Mouse (Mus musculus) CH12.LX (cell line): ENCODE results near the gene Abhd14a. TPM values are rescaled to one million over a fixed set of nuclear protein-coding genes. Genes with fewer than 3 reads are reported as not detected.

Experiments used
- DNase-seq: peaks from one replicate; pipeline ENCODE4 v3.0.0-alpha.2; 2013; ENCODE audit errors: extremely low read depth
- H3K27ac ChIP-seq: 2 replicates; pipeline ENCODE4 v1.5.1; 2012; ENCODE audit warnings: low read depth, mild to moderate bottlenecking, control low read depth, moderate library complexity; ENCODE audit not compliant: insufficient read depth
- H3K27me3 ChIP-seq: replicated peaks from 2 replicates; pipeline ENCODE3; 2012; ENCODE audit warnings: inconsistent platforms
- H3K36me3 ChIP-seq, 2 experiments: replicated peaks in 1 of 2; 2 replicates each; pipeline versions ENCODE3 to v1.6.1; 2012; ENCODE audit warnings: inconsistent platforms in 1 of 2, low read length in 1 of 2, mild to moderate bottlenecking in 1 of 2, mixed read lengths in 1 of 2, moderate library complexity in 1 of 2; ENCODE audit not compliant: control insufficient read depth in 1 of 2, insufficient read depth in 1 of 2
- H3K4me1 ChIP-seq, 2 experiments: 2 replicates each; pipeline ENCODE4 v1.6.1; 2012; ENCODE audit warnings: inconsistent platforms in 1 of 2, moderate library complexity in 1 of 2; ENCODE audit not compliant: insufficient read depth in 2 of 2, control insufficient read depth in 1 of 2
- H3K4me2 ChIP-seq: 2 replicates; pipeline ENCODE4 v1.6.1; 2012; ENCODE audit warnings: low read depth, mild to moderate bottlenecking, control low read depth; ENCODE audit not compliant: poor library complexity, insufficient read depth, severe bottlenecking
- H3K4me3 ChIP-seq, 3 experiments: fragments of 150-350 bp in 1 of 3; sonication (generic) in 1 of 3; replicated peaks in 1 of 3; 2 replicates each; pipeline versions ENCODE3 to v1.5.1; 2011 to 2012; ENCODE audit warnings: low read depth in 2 of 3, low read length in 2 of 3, mild to moderate bottlenecking in 2 of 3, moderate library complexity in 2 of 3, control low read depth in 1 of 3, improper control_type of control experiment in 1 of 3, inconsistent platforms in 1 of 3, mixed read lengths in 1 of 3; ENCODE audit not compliant: poor library complexity in 1 of 3
- H3K79me2 ChIP-seq: replicated peaks from 2 replicates; pipeline ENCODE4 v1.6.1; 2012; ENCODE audit warnings: mild to moderate bottlenecking, moderate library complexity; ENCODE audit not compliant: control insufficient read depth, poor library complexity, insufficient read depth, severe bottlenecking; ENCODE audit errors: extremely low read depth
- H3K9ac ChIP-seq: 2 replicates; pipeline ENCODE4 v1.6.1; 2012; ENCODE audit warnings: low read depth, mild to moderate bottlenecking, control low read depth, moderate library complexity; ENCODE audit not compliant: insufficient read depth
- H3K9me3 ChIP-seq: replicated peaks from 2 replicates; pipeline ENCODE3; 2012; ENCODE audit warnings: low read length, inconsistent platforms, mixed read lengths
- BHLHE40 ChIP-seq: IDR thresholded peaks from 2 replicates; pipeline ENCODE4 v1.6.1; 2011; ENCODE audit warnings: mild to moderate bottlenecking, low read depth, low read length, improper control_type of control experiment
- CHD2 ChIP-seq: IDR thresholded peaks from 2 replicates; pipeline ENCODE4 v1.6.1; 2011; ENCODE audit warnings: low read length, improper control_type of control experiment
- CTCF ChIP-seq, 2 experiments: IDR thresholded peaks in 1 of 2; conservative IDR thresholded peaks in 1 of 2; 2 replicates each; pipeline ENCODE4 v1.5.1; 2011 to 2012; ENCODE audit warnings: low read depth in 2 of 2, low read length in 2 of 2, improper control_type of control experiment in 1 of 2, inconsistent platforms in 1 of 2, mild to moderate bottlenecking in 1 of 2, moderate library complexity in 1 of 2
- E2F4 ChIP-seq: IDR thresholded peaks from 2 replicates; pipeline ENCODE4 v1.6.1; 2011; ENCODE audit warnings: low read depth, low read length, improper control_type of control experiment; ENCODE audit not compliant: insufficient replicate concordance
- ELF1 ChIP-seq: IDR thresholded peaks from 2 replicates; pipeline ENCODE4 v1.6.1; 2014; ENCODE audit warnings: low read depth, mild to moderate bottlenecking, inconsistent platforms, low read length, improper control_type of control experiment
- EP300 ChIP-seq: IDR thresholded peaks from 2 replicates; pipeline ENCODE4 v1.6.1; 2011; ENCODE audit warnings: low read length, improper control_type of control experiment
- ETS1 ChIP-seq: conservative IDR thresholded peaks from 2 replicates; pipeline ENCODE4 v1.6.1; 2012; ENCODE audit warnings: low read depth, mild to moderate bottlenecking, inconsistent platforms, low read length, improper control_type of control experiment, moderate library complexity
- HCFC1 ChIP-seq: IDR thresholded peaks from 2 replicates; pipeline ENCODE4 v1.6.1; 2012; ENCODE audit warnings: low read depth, mild to moderate bottlenecking, inconsistent platforms, low read length, improper control_type of control experiment
- JUN ChIP-seq: IDR thresholded peaks from 2 replicates; pipeline ENCODE4 v1.6.1; 2011; ENCODE audit warnings: low read depth, mild to moderate bottlenecking, low read length, improper control_type of control experiment, moderate library complexity; ENCODE audit not compliant: insufficient read depth
- MAFK ChIP-seq: IDR thresholded peaks from 2 replicates; pipeline ENCODE4 v1.6.1; 2011; ENCODE audit warnings: low read length, improper control_type of control experiment; ENCODE audit not compliant: insufficient replicate concordance
- MAZ ChIP-seq: IDR thresholded peaks from 2 replicates; pipeline ENCODE4 v1.6.1; 2012; ENCODE audit warnings: low read depth, mild to moderate bottlenecking, inconsistent platforms, low read length, improper control_type of control experiment, moderate library complexity
- MEF2A ChIP-seq: IDR thresholded peaks from 2 replicates; pipeline ENCODE4 v1.6.1; 2014; ENCODE audit warnings: low read depth, mild to moderate bottlenecking, inconsistent platforms, low read length, improper control_type of control experiment, borderline replicate concordance
- MXI1 ChIP-seq: IDR thresholded peaks from 2 replicates; pipeline ENCODE4 v1.6.1; 2011; ENCODE audit warnings: mild to moderate bottlenecking, low read depth, low read length, improper control_type of control experiment
- MYC ChIP-seq: IDR thresholded peaks from 2 replicates; pipeline ENCODE4 v1.6.1; 2011; ENCODE audit warnings: low read depth, mild to moderate bottlenecking, improper control_type of control experiment, low read length
- NELFE ChIP-seq: IDR thresholded peaks from 2 replicates; pipeline ENCODE4 v1.6.1; 2011; ENCODE audit warnings: low read depth, low read length, improper control_type of control experiment
- NRF1 ChIP-seq: IDR thresholded peaks from 2 replicates; pipeline ENCODE4 v1.6.1; 2014; ENCODE audit warnings: low read depth, mild to moderate bottlenecking, inconsistent platforms, low read length, improper control_type of control experiment, moderate library complexity
- PAX5 ChIP-seq: IDR thresholded peaks from 2 replicates; pipeline ENCODE4 v1.6.1; 2012; ENCODE audit warnings: low read length, inconsistent platforms, mixed read lengths
- POLR2AphosphoS2 ChIP-seq: IDR thresholded peaks from 2 replicates; pipeline ENCODE4 v1.6.1; 2011; ENCODE audit warnings: low read depth, low read length, improper control_type of control experiment
- RCOR1 ChIP-seq: conservative IDR thresholded peaks from 2 replicates; pipeline ENCODE4 v1.6.1; 2012; ENCODE audit warnings: low read depth, mild to moderate bottlenecking, inconsistent platforms, low read length, improper control_type of control experiment
- SIN3A ChIP-seq: IDR thresholded peaks from 2 replicates; pipeline ENCODE4 v1.6.1; 2012; ENCODE audit warnings: low read length, improper control_type of control experiment, inconsistent platforms
- TBP ChIP-seq: conservative IDR thresholded peaks from 2 replicates; pipeline ENCODE4 v1.6.1; 2011; ENCODE audit warnings: low read depth, low read length, improper control_type of control experiment
- TCF12 ChIP-seq: IDR thresholded peaks from 2 replicates; pipeline ENCODE4 v1.6.1; 2014; ENCODE audit warnings: low read depth, mild to moderate bottlenecking, inconsistent platforms, low read length, improper control_type of control experiment
- ZKSCAN1 ChIP-seq: IDR thresholded peaks from 2 replicates; pipeline ENCODE4 v1.6.1; 2012; ENCODE audit warnings: low read depth, inconsistent platforms, low read length, improper control_type of control experiment, borderline replicate concordance
- ZMIZ1 ChIP-seq: IDR thresholded peaks from 2 replicates; pipeline ENCODE4 v1.6.1; 2012; ENCODE audit warnings: low read depth, mild to moderate bottlenecking, inconsistent platforms, low read length, improper control_type of control experiment
- ZNF384 ChIP-seq: IDR thresholded peaks from 2 replicates; pipeline ENCODE4 v1.6.1; 2012; ENCODE audit warnings: low read depth, low read length, improper control_type of control experiment, inconsistent platforms
- dilution Hi-C: fragments of 300-500 bp; cut with MboI; formaldehyde crosslinking; loops from 2 replicates; pipeline ENCODE4 v1.14.3; 2020; ENCODE audit warnings: low sequenced_read_pairs; ENCODE audit not compliant: extremely low pct_unique_long_range_greater_than_20kb, extremely low pct_ligation_motif_present
- in situ Hi-C: fragments of 300-500 bp; cut with MboI; formaldehyde crosslinking; loops from 3 replicates; pipeline ENCODE4 v1.14.3; 2019; ENCODE audit warnings: low sequenced_read_pairs, low pct_ligation_motif_present, low pct_unique_long_range_greater_than_20kb, mixed read lengths
- polyA plus RNA-seq: library from polyadenylated mRNA; unstranded; fragments of >175 nt; gene quantifications from 2 replicates; pipeline ENCODE4 v1.2.1, GENCODE M21; 2012; ENCODE audit warnings: low read depth; ENCODE audit not compliant: insufficient read length
- total RNA-seq, 2 experiments: library from RNA; depleted of rRNA; stranded (reverse); fragments of 300-350 nt in 1 of 2; fragments of >200 nt in 1 of 2; gene quantifications; 2 replicates each; pipeline ENCODE4 v1.2.3; 2012 to 2014

The Abhd14a gene
- total and polyA plus RNA-seq, 3 experiments: 18.2 to 23.3 (median 20.4) TPM

DNA sequence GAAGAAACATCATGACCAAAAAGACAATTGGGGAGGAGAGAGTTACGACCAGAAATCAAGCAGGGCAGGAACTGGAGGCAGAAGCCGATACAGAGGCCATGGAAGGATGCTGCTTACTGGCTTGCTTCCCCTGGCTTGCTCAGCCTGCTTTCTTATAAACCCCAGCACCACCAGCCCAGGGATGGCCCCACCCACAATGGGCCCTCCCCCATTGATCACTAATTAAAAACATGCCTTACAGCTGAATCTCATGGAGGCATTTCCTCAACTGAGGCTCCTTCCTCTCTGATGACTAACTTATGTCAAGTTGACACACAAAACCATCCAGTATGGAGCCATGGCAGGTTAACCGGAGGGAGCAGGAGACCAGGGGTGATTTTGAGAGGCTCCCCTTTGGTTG, 47.7 kb downstream of the Abhd14a start:
- in situ Hi-C loops: no loop called here
- TF ChIP-seq E2F4 (no peak), POLR2AphosphoS2 (no peak), SIN3A (no peak), RCOR1 (no peak), MYC (no peak), TCF12 (no peak), BHLHE40 (no peak), TBP (no peak), ELF1 (no peak), HCFC1 (no peak), EP300 (no peak), ZMIZ1 (no peak), NELFE (no peak), CTCF (conservative IDR thresholded peaks at IDR 0.05 in 1 of 2, IDR thresholded peaks at IDR 0.05 in 1 of 2; ENCODE audit: low read depth in 2 of 2, low read length in 2 of 2) (no peak), MAZ (no peak), JUN (no peak), CHD2 (no peak), NRF1 (no peak), ZNF384 (no peak), MXI1 (no peak)
- no peak for DNase-seq
- Histone ChIP-seq H3K27ac (no peak overlapping the region), H3K4me1 (peaks cover 0 to 10% of the 10 kb centered on the region in 2 experiments; a peak in 3 of 4 replicates), H3K27me3 (peaks cover 2% of the 10 kb centered on the region), H3K36me3 (no peaks in the 10 kb centered on the region), H3K4me2 (no peak overlapping the region), H3K4me3 (no peak overlapping the region), H3K79me2 (no peaks in the 10 kb centered on the region), H3K9me3 (no peaks in the 10 kb centered on the region), H3K9ac (no peak overlapping the region)
- dilution Hi-C loops: no loop called here

DNA sequence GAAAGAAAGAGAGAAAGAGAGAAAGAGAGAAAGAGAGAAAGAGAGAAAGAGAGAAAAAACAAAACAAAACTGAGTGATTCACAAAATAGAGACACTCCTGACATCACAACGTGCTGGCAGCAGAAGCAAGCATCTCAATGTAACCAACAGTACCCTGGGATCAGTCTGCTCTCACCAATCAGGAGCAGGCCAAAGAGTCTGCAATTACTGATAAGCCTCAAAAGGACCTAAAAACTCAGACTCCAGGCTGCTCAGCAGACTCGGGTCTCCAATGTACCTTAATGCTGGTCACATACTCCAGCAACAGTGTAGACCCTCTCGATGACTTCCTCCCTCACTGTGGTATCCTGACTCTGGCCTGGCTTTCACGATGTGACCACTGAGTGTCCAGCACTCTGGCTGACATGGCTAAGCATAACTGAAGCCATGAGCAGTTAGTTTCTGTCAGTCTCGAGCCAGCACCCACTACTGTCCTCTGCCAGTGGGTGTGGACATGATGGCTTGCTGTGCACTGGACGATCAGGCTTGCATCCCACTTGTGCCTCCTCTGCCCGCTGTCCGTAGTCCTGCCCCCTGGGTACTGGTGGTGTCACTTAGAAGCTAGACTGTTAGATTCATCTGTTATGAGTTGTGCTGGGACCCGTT, 48.7 kb downstream of the Abhd14a start:
- Histone ChIP-seq H3K27me3 (peaks cover 2% of the 10 kb centered on the region), H3K9ac (no peak overlapping the region), H3K9me3 (no peaks in the 10 kb centered on the region), H3K27ac (no peak overlapping the region), H3K4me3 (no peak overlapping the region), H3K79me2 (no peaks in the 10 kb centered on the region), H3K36me3 (no peaks in the 10 kb centered on the region)
- no peak for DNase-seq
- dilution Hi-C loops: no loop called here
- TF ChIP-seq NRF1 (no peak), PAX5 (no peak), MXI1 (no peak), CTCF (conservative IDR thresholded peaks at IDR 0.05 in 1 of 2, IDR thresholded peaks at IDR 0.05 in 1 of 2; ENCODE audit: low read depth in 2 of 2, low read length in 2 of 2) (no peak), MAFK (no peak), MAZ (no peak), ZMIZ1 (no peak), SIN3A (no peak), MEF2A (no peak), ETS1 (no peak), CHD2 (no peak), MYC (no peak), TCF12 (no peak), ZKSCAN1 (no peak)
- TF ChIP-seq, all 38 proteins: peak for 0
- in situ Hi-C loops: no loop called here
- H3K4me1 ChIP-seq: peaks cover 7 to 20% of the 10 kb centered on the region in 2 experiments
- H3K4me2 ChIP-seq: no peak overlapping the region
